ENCODE assay signal across 8 mouse cellular contexts in the genomic region with DNA sequence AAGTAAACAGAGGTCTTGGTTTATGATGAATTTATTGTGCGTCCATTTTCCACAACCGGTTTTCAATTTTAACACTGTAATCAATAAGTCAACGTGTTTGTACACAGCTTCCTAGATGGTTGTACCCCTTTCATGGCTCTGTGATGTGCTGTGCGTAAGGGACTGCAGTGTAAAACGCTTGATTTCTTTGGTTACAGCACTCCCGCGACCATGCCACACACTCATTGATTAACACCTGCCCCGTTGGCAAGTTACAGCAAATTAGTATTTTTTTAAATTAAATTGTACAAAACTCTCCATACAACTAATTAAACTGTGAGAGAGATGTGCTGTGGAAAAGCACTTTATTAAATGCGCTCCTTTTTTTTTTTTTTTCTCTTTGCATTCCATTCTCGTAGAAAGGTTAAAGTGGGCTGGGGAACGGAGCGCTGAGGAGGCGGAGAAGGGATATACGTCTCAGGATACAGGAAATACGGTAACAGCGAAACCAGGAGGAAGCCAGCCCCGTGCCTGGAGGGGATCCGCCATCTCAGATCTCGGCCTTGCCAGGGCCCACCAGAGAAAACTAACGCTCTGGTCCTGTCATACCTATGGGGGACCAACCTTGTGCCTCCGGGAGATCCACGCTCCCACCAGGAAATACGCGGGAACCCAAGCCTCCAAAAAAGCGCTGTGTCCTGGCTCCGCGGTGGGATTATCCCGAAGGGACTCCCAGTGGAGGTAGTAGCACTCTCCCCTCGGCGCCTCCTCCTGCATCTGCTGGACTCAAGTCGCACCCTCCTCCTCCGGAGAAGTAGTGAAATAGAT. TPM values are rescaled to one million over a fixed set of nuclear protein-coding genes. Genes with fewer than 3 reads are reported as not detected.
DNase-seq lines count a peak whose midpoint lies in the region; ATAC-seq and TF ChIP-seq lines count a peak whose summit lies in the region.

A gene (plus strand): TSS at position 481 of the 807 bp plus-strand sequence.

- no peaks in the 10 kb centered on the region for H3K4me1 ChIP-seq in heart, embryonic 12.5 days (replicated peaks)
- 0 out of 2 replicates have a peak, but pooled peaks cover 4% of the 10 kb centered on the region for H3K4me1 ChIP-seq in kidney, embryonic 16.5 days (ENCODE audit: insufficient read depth, low read length)
- no peaks in the 10 kb centered on the region for H3K4me1 ChIP-seq in limb, embryonic 15.5 days
- H3K4me1 ChIP-seq in midbrain, embryonic 16.5 days (ENCODE audit: control insufficient read depth, insufficient read depth, low read length), result 0 out of 2 replicates have a peak, but pooled peaks cover 2% of the 10 kb centered on the region
- H3K4me1 ChIP-seq in spleen, adult 2 months (ENCODE audit: control insufficient read depth, insufficient read depth, insufficient read length), result no peaks in the 10 kb centered on the region

- H3K27ac ChIP-seq in heart, embryonic 12.5 days (ENCODE audit: poor library complexity, severe bottlenecking), result peak within 1 kb of the TSS; percentile 73; the same call in 1 of the 2 replicates
- H3K27ac ChIP-seq in kidney, embryonic 16.5 days (ENCODE audit: low read length), result peak within 1 kb of the TSS; percentile 84
- peak within 1 kb of the TSS; percentile 86 for H3K27ac ChIP-seq in limb, embryonic 15.5 days
- peak within 1 kb of the TSS; percentile 85 for H3K27ac ChIP-seq in midbrain, embryonic 16.5 days (ENCODE audit: low read length)
- no peak within 1 kb of the TSS; the same call in 1 of the 2 replicates for H3K27ac ChIP-seq in spleen, adult 2 months (ENCODE audit: insufficient read depth, low read length)

- no peak for TF ChIP-seq CTCF in spleen, adult 2 months (IDR thresholded peaks at IDR 0.05; ENCODE audit: extremely low read depth, insufficient read depth, insufficient read length, insufficient replicate concordance)

- no peak for TF ChIP-seq POLR2A in spleen, adult 2 months (IDR thresholded peaks at IDR 0.05; ENCODE audit: low read depth, low read length)

- H3K36me3 ChIP-seq in heart, embryonic 12.5 days, result no peaks in the 10 kb centered on the region
- H3K36me3 ChIP-seq in kidney, embryonic 16.5 days (ENCODE audit: insufficient read depth, low read length), result no peaks in the 10 kb centered on the region
- no peaks in the 10 kb centered on the region for H3K36me3 ChIP-seq in limb, embryonic 15.5 days
- no peaks in the 10 kb centered on the region; the same call in 1 of the 2 replicates for H3K36me3 ChIP-seq in midbrain, embryonic 16.5 days (ENCODE audit: control insufficient read depth, insufficient read depth, low read length)
- no peaks in the 10 kb centered on the region for H3K36me3 ChIP-seq in spleen, adult 2 months (ENCODE audit: control insufficient read depth, insufficient read depth, low read length)

- DNase-seq in CD4-positive, CD25-positive, alpha-beta regulatory T cell, adult 2 months (ENCODE audit: low read depth, low spot score), result peak; percentile 65
- DNase-seq in brain, embryonic 18.5 days (ENCODE audit: low read depth, low spot score), result peak; percentile 62
- DNase-seq in spleen, adult 2 months (ENCODE audit: low read depth in 1 of 2, low spot score in 2 of 2), result peak in 1 of 2 experiments; percentile 5

- no peaks in the 10 kb centered on the region for H3K9me3 ChIP-seq in heart, embryonic 12.5 days (replicated peaks)
- no peaks in the 10 kb centered on the region for H3K9me3 ChIP-seq in kidney, embryonic 16.5 days (ENCODE audit: low read length)
- no peaks in the 10 kb centered on the region for H3K9me3 ChIP-seq in limb, embryonic 15.5 days
- H3K9me3 ChIP-seq in midbrain, embryonic 16.5 days (replicated peaks; ENCODE audit: control insufficient read depth, low read length, poor library complexity, severe bottlenecking), result no peaks in the 10 kb centered on the region

- WGBS in heart, embryonic 12.5 days, result 7% methylated on average over 32 of the region's 32 CpGs
- WGBS in kidney, embryonic 16.5 days, result 19% methylated on average over 32 of the region's 32 CpGs
- WGBS in limb, embryonic 15.5 days, result 13% methylated on average over 32 of the region's 32 CpGs
- 13% methylated on average over 32 of the region's 32 CpGs for WGBS in midbrain, embryonic 16.5 days
- 19% methylated on average over 32 of the region's 32 CpGs for WGBS in spleen, adult 2 months

- H3K27me3 ChIP-seq in heart, embryonic 12.5 days (replicated peaks), result no peaks in the 10 kb centered on the region
- no peaks in the 10 kb centered on the region for H3K27me3 ChIP-seq in kidney, embryonic 16.5 days (ENCODE audit: insufficient read depth, low read length)
- H3K27me3 ChIP-seq in limb, embryonic 15.5 days, result no peaks in the 10 kb centered on the region
- no peaks in the 10 kb centered on the region for H3K27me3 ChIP-seq in midbrain, embryonic 16.5 days (ENCODE audit: control insufficient read depth, insufficient read depth, low read depth, low read length)
- no peaks in the 10 kb centered on the region for H3K27me3 ChIP-seq in spleen, adult 2 months (ENCODE audit: control insufficient read depth, insufficient read depth, low read length)

- peak within 1 kb of the TSS; percentile 65 for H3K4me3 ChIP-seq in heart, embryonic 12.5 days
- peak within 1 kb of the TSS; percentile 62 for H3K4me3 ChIP-seq in kidney, embryonic 16.5 days (ENCODE audit: low read length)
- peak within 1 kb of the TSS; percentile 54 for H3K4me3 ChIP-seq in limb, embryonic 15.5 days
- H3K4me3 ChIP-seq in midbrain, embryonic 16.5 days (ENCODE audit: low read depth, low read length), result peak within 1 kb of the TSS; percentile 49
- H3K4me3 ChIP-seq in spleen, adult 2 months (ENCODE audit: extremely low read depth, insufficient read depth, insufficient read length), result peak within 1 kb of the TSS; percentile 76

- ATAC-seq in erythroid progenitor cell, adult 5-6 weeks (replicated peaks; ENCODE audit: low FRiP score, poor library complexity, severe bottlenecking), result peak; percentile 57
- ATAC-seq in heart, embryonic 12.5 days (ENCODE audit: insufficient number of reproducible peaks, low FRiP score), result peak; percentile 83
- peak; percentile 96 for ATAC-seq in kidney, embryonic 16.5 days (ENCODE audit: low FRiP score, low TSS enrichment)
- ATAC-seq in limb, embryonic 15.5 days (ENCODE audit: insufficient number of reproducible peaks, low FRiP score, low TSS enrichment, low read depth), result peak; percentile 74; the same call in 1 of the 2 replicates
- peak; percentile 94 for ATAC-seq in midbrain, embryonic 16.5 days

- peak within 1 kb of the TSS; percentile 64 for H3K4me2 ChIP-seq in heart, embryonic 12.5 days
- peak within 1 kb of the TSS; percentile 55 for H3K4me2 ChIP-seq in kidney, embryonic 16.5 days (replicated peaks; ENCODE audit: low read depth, low read length)
- H3K4me2 ChIP-seq in limb, embryonic 15.5 days, result peak within 1 kb of the TSS; percentile 45
- H3K4me2 ChIP-seq in midbrain, embryonic 16.5 days (ENCODE audit: low read length), result peak within 1 kb of the TSS; percentile 64

- H3K9ac ChIP-seq in heart, embryonic 12.5 days, result peak within 1 kb of the TSS; percentile 74
- H3K9ac ChIP-seq in kidney, embryonic 16.5 days (replicated peaks; ENCODE audit: low read length), result peak within 1 kb of the TSS; percentile 78
- H3K9ac ChIP-seq in limb, embryonic 15.5 days, result peak within 1 kb of the TSS; percentile 50
- H3K9ac ChIP-seq in midbrain, embryonic 16.5 days (ENCODE audit: low read depth, low read length), result peak within 1 kb of the TSS; percentile 72

RNA-seq across cellular contexts. Expression of the gene that starts here (rescaled TPM):
- total RNA-seq in erythroid progenitor cell, adult 5-6 weeks (2015; ENCODE audit: low replicate concordance), result 3.2 and 8.8 TPM in 2 replicates
- total RNA-seq in erythroid progenitor cell, adult 5-6 weeks (2017; ENCODE audit: low replicate concordance), result 1.4 and 3.7 TPM in 2 replicates
- 68.7 and 73.6 TPM in 2 replicates for polyA plus RNA-seq in heart, embryonic 12.5 days (2016; fragmentation: Nextera tagmentation; extraction: Ambion mirVana)
- 98.9 and 99.4 TPM in 2 replicates for polyA plus RNA-seq in kidney, embryonic 16.5 days (2015; fragmentation: Nextera tagmentation; extraction: Ambion mirVana)
- polyA plus RNA-seq in limb, embryonic 15.5 days (2015; fragmentation: Nextera tagmentation; extraction: Ambion mirVana), result 114 and 117 TPM in 2 replicates
- polyA plus RNA-seq in midbrain, embryonic 16.5 days (2015; fragmentation: Nextera tagmentation; extraction: Ambion mirVana), result 155 and 164 TPM in 2 replicates
- polyA plus RNA-seq in spleen, adult 2 months (2012; rRNA removed), result 9.7 and 13.6 TPM in 2 replicates
